Mouse (Mus musculus) myocyte (in vitro differentiated cells): ENCODE data around the gene Ncoa5.

ENCODE experiments used
- CEBPB ChIP-seq: IDR thresholded peaks from 2 replicates; pipeline ENCODE4 v1.6.1; 2011; ENCODE audit warnings: mild to moderate bottlenecking, moderate library complexity; ENCODE audit not compliant: poor library complexity, insufficient read depth, severe bottlenecking
- E2F4 ChIP-seq: IDR thresholded peaks from one replicate; pipeline ENCODE4 v1.6.1; 2011; ENCODE audit warnings: mild to moderate bottlenecking, control low read depth, moderate library complexity; ENCODE audit not compliant: insufficient read depth
- MYOG ChIP-seq, 3 experiments: IDR thresholded peaks; one replicate each; pipeline ENCODE4 v1.6.1; 2011; ENCODE audit warnings: control low read depth in 2 of 3, low read depth in 2 of 3, mild to moderate bottlenecking in 2 of 3; ENCODE audit not compliant: insufficient read length in 2 of 3, control insufficient read depth in 1 of 3, insufficient read depth in 1 of 3
- POLR2A ChIP-seq: IDR thresholded peaks from one replicate; pipeline ENCODE4 v1.6.1; 2011; ENCODE audit warnings: low read depth, mild to moderate bottlenecking, control low read depth, moderate library complexity; ENCODE audit not compliant: insufficient read length
- POLR2AphosphoS2 ChIP-seq: IDR thresholded peaks from one replicate; pipeline ENCODE4 v1.6.1; 2011; ENCODE audit warnings: low read depth, control low read depth; ENCODE audit not compliant: insufficient read length
- TCF12 ChIP-seq: IDR thresholded peaks from one replicate; pipeline ENCODE4 v1.6.1; 2011; ENCODE audit warnings: mild to moderate bottlenecking, control low read depth; ENCODE audit not compliant: poor library complexity, insufficient read depth, severe bottlenecking
- USF1 ChIP-seq: IDR thresholded peaks from one replicate; pipeline ENCODE4 v1.6.1; 2011; ENCODE audit warnings: low read depth, mild to moderate bottlenecking, control low read depth, moderate library complexity

DNA sequence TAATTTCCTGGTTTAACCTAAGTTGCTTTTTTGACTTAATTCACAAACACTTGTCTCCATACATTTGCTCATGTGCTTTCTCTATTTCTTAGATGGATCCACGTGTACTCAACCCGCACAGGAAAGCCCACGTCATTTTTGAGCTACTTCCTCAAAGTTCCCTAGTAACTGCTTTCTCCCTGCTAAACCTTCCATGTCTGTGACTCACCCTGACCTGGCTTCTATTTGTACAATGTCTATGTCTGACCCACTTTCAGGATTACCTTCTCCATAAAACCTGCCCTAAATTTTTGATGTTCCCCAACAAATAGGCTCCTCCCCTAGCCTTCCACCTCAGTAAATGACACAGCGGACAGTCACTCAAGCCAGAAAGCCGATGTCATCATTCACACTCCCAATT lies 19.7 kb downstream of the Ncoa5 start:
- TF ChIP-seq MYOG (IDR thresholded peaks at IDR 0.05; ENCODE audit: control insufficient read depth in 1 of 3, insufficient read depth in 1 of 3, insufficient read length in 2 of 3, low read depth in 2 of 3) (no peak), POLR2A (no peak), TCF12 (no peak), POLR2AphosphoS2 (no peak), USF1 (no peak), E2F4 (no peak), CEBPB (no peak)
